Mouse (Mus musculus): ENCODE data around the gene Ogdh.

- TF ChIP-seq CTCF (IDR thresholded peaks at IDR 0.05; ENCODE audit: extremely low read depth, insufficient read depth, low read length) = no peak
- no peak for TF ChIP-seq POLR2A (IDR thresholded peaks at IDR 0.05; ENCODE audit: extremely low read depth, insufficient read depth, low read length)
Observed at GRCm38 (mm10) chr11:6404699-6405566, 113.5 kb downstream of the Ogdh start.
